9 mouse cellular contexts compared by ENCODE assay signal in the genomic region with DNA sequence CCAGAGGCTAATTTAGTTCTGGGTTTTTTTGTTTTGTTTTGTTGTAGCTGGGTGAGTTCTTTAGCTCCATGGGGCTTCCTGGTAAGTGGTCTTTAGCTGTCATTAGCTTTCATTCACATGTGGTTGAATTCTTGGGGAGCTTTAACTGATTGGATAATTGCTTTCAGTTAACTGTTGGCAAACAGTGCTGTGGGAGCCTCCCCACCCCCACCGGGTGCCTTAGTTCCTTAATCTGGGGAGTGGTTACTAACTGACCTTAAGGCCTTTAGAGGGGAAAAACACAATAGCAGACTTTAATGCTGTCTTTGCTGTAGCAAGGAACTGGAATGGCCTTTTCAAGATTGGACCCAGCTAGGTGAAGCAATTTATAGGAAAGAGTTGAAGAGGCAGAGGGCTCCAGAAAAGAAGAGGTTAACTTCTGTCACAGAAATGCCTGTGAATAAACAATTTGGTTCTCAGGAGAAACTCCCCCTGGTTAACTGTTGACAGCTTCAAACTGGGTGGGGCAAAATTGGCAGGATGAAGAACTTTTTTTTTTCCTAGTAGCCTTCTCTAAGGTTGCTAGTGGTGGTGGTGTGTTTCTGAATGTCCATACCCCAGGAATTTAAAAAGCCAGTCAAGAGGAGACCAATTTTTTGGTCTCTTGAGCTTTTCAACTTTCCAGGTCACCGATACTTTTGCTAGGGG. TPM values are rescaled to one million over a fixed set of nuclear protein-coding genes. Genes with fewer than 3 reads are reported as not detected.
DNase-seq lines count a peak whose midpoint lies in the region; ATAC-seq and TF ChIP-seq lines count a peak whose summit lies in the region.
"Had no signal": no experiment of that assay in that cellular context is flagged by ENCODE, and none has a peak within 500 bp of the region (broad histone marks: within the 10 kb centered on the region; RNA-seq: fewer than 3 reads in every experiment).

No protein-coding gene starts in this region.

- DNase-seq in embryonic facial prominence, embryonic 11.5 days (ENCODE audit: low spot score), result peak; percentile 24
- peak; percentile 22 for DNase-seq in lung, adult 2 months
- no peak for DNase-seq in cerebellum, adult 8-10 months
- no peak for DNase-seq in urinary bladder, postnatal 36 days (ENCODE audit: low spot score in 2 of 2)
- no peak for DNase-seq in layer of hippocampus, postnatal 14 days (ENCODE audit: low spot score in 2 of 2)

- no peaks in the 10 kb centered on the region for H3K9me3 ChIP-seq in forebrain, embryonic 12.5 days
- H3K9me3 ChIP-seq in forebrain, embryonic 15.5 days, result no peaks in the 10 kb centered on the region
- H3K9me3 ChIP-seq in E14TG2a.4 (ENCODE audit: low read length), result no peaks in the 10 kb centered on the region
- no peaks in the 10 kb centered on the region for H3K9me3 ChIP-seq in embryonic facial prominence, embryonic 11.5 days (replicated peaks; ENCODE audit: control insufficient read depth, low read length)
- H3K9me3 ChIP-seq: embryonic facial prominence, embryonic 12.5 days had no signal

- TF ChIP-seq POLR2A in lung, adult 2 months (IDR thresholded peaks at IDR 0.05; ENCODE audit: borderline replicate concordance, extremely low read depth, low read depth, low read length), result no peak

- H3K4me1 ChIP-seq in forebrain, embryonic 12.5 days, result peaks cover 18% of the 10 kb centered on the region
- H3K4me1 ChIP-seq in forebrain, embryonic 15.5 days, result peaks cover 9% of the 10 kb centered on the region
- peaks cover 92% of the 10 kb centered on the region for H3K4me1 ChIP-seq in E14TG2a.4 (replicated peaks; ENCODE audit: low read depth, low read length)
- H3K4me1 ChIP-seq in embryonic facial prominence, embryonic 11.5 days (ENCODE audit: control insufficient read depth, insufficient read depth, low read length), result no peaks in the 10 kb centered on the region; the same call in 1 of the 2 replicates
- peaks cover 4% of the 10 kb centered on the region for H3K4me1 ChIP-seq in lung, adult 2 months (ENCODE audit: control insufficient read depth, insufficient read depth, low read length)

- H3K27ac ChIP-seq in forebrain, embryonic 12.5 days, result no peak overlapping the region
- H3K27ac ChIP-seq in forebrain, embryonic 15.5 days (replicated peaks), result no peak overlapping the region
- H3K27ac ChIP-seq in embryonic facial prominence, embryonic 11.5 days (replicated peaks; ENCODE audit: low read depth, low read length), result no peak overlapping the region
- H3K27ac ChIP-seq: embryonic facial prominence, embryonic 12.5 days had no signal

- H3K36me3 ChIP-seq in forebrain, embryonic 12.5 days (replicated peaks), result no peaks in the 10 kb centered on the region; the same call in 1 of the 2 replicates
- H3K36me3 ChIP-seq in forebrain, embryonic 15.5 days, result no peaks in the 10 kb centered on the region
- H3K36me3 ChIP-seq in E14TG2a.4 (ENCODE audit: insufficient read depth, low read length), result peaks cover 38% of the 10 kb centered on the region
- H3K36me3 ChIP-seq in embryonic facial prominence, embryonic 11.5 days (replicated peaks; ENCODE audit: control insufficient read depth, insufficient read depth, low read depth, low read length), result no peaks in the 10 kb centered on the region

- peak; percentile 33; the same call in 1 of the 2 replicates for ATAC-seq in forebrain, embryonic 12.5 days (ENCODE audit: low FRiP score)
- ATAC-seq in forebrain, embryonic 15.5 days (replicated peaks), result no peak
- no peak for ATAC-seq in embryonic facial prominence, embryonic 11.5 days (replicated peaks; ENCODE audit: insufficient number of reproducible peaks, low FRiP score, low TSS enrichment, low read depth)

- TF ChIP-seq CTCF in E14TG2a.4 (conservative IDR thresholded peaks at IDR 0.05; ENCODE audit: low read length), result no peak
- TF ChIP-seq CTCF in lung, adult 2 months (IDR thresholded peaks at IDR 0.05; ENCODE audit: insufficient read depth, low read length), result no peak

- H3K4me2 ChIP-seq in forebrain, embryonic 12.5 days, result no peak overlapping the region
- H3K4me2 ChIP-seq in forebrain, embryonic 15.5 days (replicated peaks), result no peak overlapping the region
- no peak overlapping the region for H3K4me2 ChIP-seq in embryonic facial prominence, embryonic 11.5 days (ENCODE audit: low read depth, low read length)
- H3K4me2 ChIP-seq: embryonic facial prominence, embryonic 12.5 days had no signal

- WGBS in forebrain, embryonic 12.5 days, result 17% methylated on average over 2 of the region's 2 CpGs
- WGBS in forebrain, embryonic 15.5 days, result 12% methylated on average over 2 of the region's 2 CpGs
- WGBS in embryonic facial prominence, embryonic 11.5 days, result 22% methylated on average over 2 of the region's 2 CpGs
- 33% methylated on average over 2 of the region's 2 CpGs for WGBS in lung, adult 2 months

- peaks cover 69% of the 10 kb centered on the region for H3K27me3 ChIP-seq in forebrain, embryonic 12.5 days
- H3K27me3 ChIP-seq in forebrain, embryonic 15.5 days, result 0 out of 2 replicates have a peak, but pooled peaks cover 3% of the 10 kb centered on the region
- no peaks in the 10 kb centered on the region for H3K27me3 ChIP-seq in E14TG2a.4 (ENCODE audit: insufficient read depth, low read length)
- no peaks in the 10 kb centered on the region for H3K27me3 ChIP-seq in embryonic facial prominence, embryonic 11.5 days (ENCODE audit: control insufficient read depth, insufficient read depth, low read length)
- H3K27me3 ChIP-seq: embryonic facial prominence, embryonic 12.5 days had no signal

- no peak overlapping the region for H3K4me3 ChIP-seq in forebrain, embryonic 12.5 days (replicated peaks)
- no peak overlapping the region for H3K4me3 ChIP-seq in forebrain, embryonic 15.5 days
- peak overlapping the region; percentile 56 for H3K4me3 ChIP-seq in E14TG2a.4 (replicated peaks; ENCODE audit: low read length)
- no peak overlapping the region for H3K4me3 ChIP-seq in embryonic facial prominence, embryonic 11.5 days (ENCODE audit: low read depth, low read length)
- no peak overlapping the region for H3K4me3 ChIP-seq in lung, adult 2 months (replicated peaks; ENCODE audit: extremely low read depth, low read depth, low read length)
- H3K4me3 ChIP-seq: embryonic facial prominence, embryonic 12.5 days had no signal

- no peak overlapping the region for H3K9ac ChIP-seq in forebrain, embryonic 12.5 days
- H3K9ac ChIP-seq in forebrain, embryonic 15.5 days (replicated peaks), result no peak overlapping the region
- no peak overlapping the region for H3K9ac ChIP-seq in embryonic facial prominence, embryonic 11.5 days (replicated peaks; ENCODE audit: low read length)
- H3K9ac ChIP-seq: embryonic facial prominence, embryonic 12.5 days had no signal

RNA-seq across cellular contexts. Expression of a gene that starts 7.2 kb away (rescaled TPM):
- polyA plus RNA-seq in forebrain, embryonic 12.5 days (2016; fragmentation: Nextera tagmentation; extraction: Ambion mirVana), result 72.0 and 80.2 TPM in 2 replicates
- 70.0 and 71.9 TPM in 2 replicates for polyA plus RNA-seq in forebrain, embryonic 15.5 days (2015; fragmentation: Nextera tagmentation; extraction: Ambion mirVana)
- 82.2 and 84.0 TPM in 2 replicates for polyA plus RNA-seq in embryonic facial prominence, embryonic 11.5 days (2014; fragmentation: Nextera tagmentation; extraction: Ambion mirVana)
- polyA plus RNA-seq in lung, adult 2 months (2012; rRNA removed), result 32.7 and 45.8 TPM in 2 replicates
- 10 to 100 TPM; 93.0 to 93.3 TPM for total RNA-seq in layer of hippocampus, postnatal 14 days (2021)

RNA-seq across cellular contexts. Expression of a gene that starts 57.0 kb away (rescaled TPM):
- 9.5 TPM in 2 replicates for polyA plus RNA-seq in forebrain, embryonic 12.5 days (2016; fragmentation: Nextera tagmentation; extraction: Ambion mirVana)
- polyA plus RNA-seq in forebrain, embryonic 15.5 days (2015; fragmentation: Nextera tagmentation; extraction: Ambion mirVana), result 29.4 and 33.1 TPM in 2 replicates
- 8.5 and 8.6 TPM in 2 replicates for polyA plus RNA-seq in embryonic facial prominence, embryonic 11.5 days (2014; fragmentation: Nextera tagmentation; extraction: Ambion mirVana)
- polyA plus RNA-seq in lung, adult 2 months (2012; rRNA removed), result 6.0 and 9.3 TPM in 2 replicates
- total RNA-seq in layer of hippocampus, postnatal 14 days (2021), result 10 to 100 TPM; 25.7 to 26.1 TPM

Comparison
In these comparisons a context has a peak if more than half of its experiments do, and no peak if none do; other contexts are left out.
1. DNase-seq: peak in embryonic facial prominence, embryonic 11.5 days (single experiment) and lung, adult 2 months (single experiment); none in cerebellum, adult 8-10 months (single experiment), urinary bladder, postnatal 36 days (0 of 2) and layer of hippocampus, postnatal 14 days (0 of 2).